Mouse (Mus musculus): ENCODE measurements around the gene Best3. TPM values are rescaled to one million over a fixed set of nuclear protein-coding genes. Genes with fewer than 3 reads are reported as not detected.

Best3 gene
- polyA plus RNA-seq, 1 experiment from 2014 or later, result 0.21 TPM

GRCm38 (mm10) chr10:116980273-116980672, 5.8 kb upstream of the Best3 start:
- WGBS, result 84% methylated on average over 4 of the region's 4 CpGs
- H3K4me1 ChIP-seq, result no peaks in the 10 kb centered on the region
- H3K9me3 ChIP-seq, result no peaks in the 10 kb centered on the region
- no peak overlapping the region for H3K4me3 ChIP-seq
- no peak for ATAC-seq (ENCODE audit: insufficient number of reproducible peaks, insufficient read depth, low FRiP score, low TSS enrichment, low read depth)
- no peaks in the 10 kb centered on the region for H3K36me3 ChIP-seq
- H3K4me2 ChIP-seq, result no peak overlapping the region
- no peaks in the 10 kb centered on the region for H3K27me3 ChIP-seq
- no peak overlapping the region for H3K27ac ChIP-seq
- H3K9ac ChIP-seq, result no peak overlapping the region

GRCm38 (mm10) chr10:116980888-116981287, 5.2 kb upstream of the Best3 start:
- no peaks in the 10 kb centered on the region for H3K9me3 ChIP-seq
- no peaks in the 10 kb centered on the region for H3K27me3 ChIP-seq
- no peak for ATAC-seq (ENCODE audit: insufficient number of reproducible peaks, insufficient read depth, low FRiP score, low TSS enrichment, low read depth)
- H3K36me3 ChIP-seq, result no peaks in the 10 kb centered on the region
- H3K4me2 ChIP-seq, result no peak overlapping the region
- no peak overlapping the region for H3K4me3 ChIP-seq
- H3K4me1 ChIP-seq, result no peaks in the 10 kb centered on the region
- H3K27ac ChIP-seq, result no peak overlapping the region
- WGBS, result 73% methylated on average over 3 of the region's 3 CpGs
- no peak overlapping the region for H3K9ac ChIP-seq

DNA sequence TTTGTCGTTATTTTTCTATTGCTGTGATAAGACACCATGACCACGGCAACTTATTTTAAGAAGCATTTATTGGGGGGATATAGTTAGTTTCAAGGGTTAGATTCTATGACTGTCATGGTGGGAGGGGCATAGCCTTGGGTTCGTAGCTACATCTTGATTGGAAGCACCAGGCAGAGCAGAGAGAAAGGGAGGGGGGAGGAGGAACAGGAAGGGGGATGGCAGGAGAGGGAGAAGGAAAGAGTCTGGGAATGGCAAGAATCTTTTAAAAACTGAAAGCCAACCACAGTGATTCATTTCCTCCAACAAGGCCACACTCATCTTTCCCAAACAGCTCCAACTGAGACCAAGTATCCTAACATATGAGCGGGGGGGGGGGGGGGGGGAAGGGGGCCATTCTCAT, 3.6 kb upstream of the Best3 start:
- H3K9me3 ChIP-seq, result no peaks in the 10 kb centered on the region
- WGBS, result 70% methylated on average over 3 of the region's 4 CpGs
- no peaks in the 10 kb centered on the region for H3K36me3 ChIP-seq
- H3K4me1 ChIP-seq, result 0 out of 2 replicates have a peak, but pooled peaks cover 4% of the 10 kb centered on the region
- H3K4me2 ChIP-seq, result no peak overlapping the region
- no peak overlapping the region for H3K9ac ChIP-seq
- no peaks in the 10 kb centered on the region for H3K27me3 ChIP-seq
- ATAC-seq (ENCODE audit: insufficient number of reproducible peaks, insufficient read depth, low FRiP score, low TSS enrichment, low read depth), result no peak
- H3K27ac ChIP-seq, result no peak overlapping the region
- H3K4me3 ChIP-seq, result no peak overlapping the region

DNA sequence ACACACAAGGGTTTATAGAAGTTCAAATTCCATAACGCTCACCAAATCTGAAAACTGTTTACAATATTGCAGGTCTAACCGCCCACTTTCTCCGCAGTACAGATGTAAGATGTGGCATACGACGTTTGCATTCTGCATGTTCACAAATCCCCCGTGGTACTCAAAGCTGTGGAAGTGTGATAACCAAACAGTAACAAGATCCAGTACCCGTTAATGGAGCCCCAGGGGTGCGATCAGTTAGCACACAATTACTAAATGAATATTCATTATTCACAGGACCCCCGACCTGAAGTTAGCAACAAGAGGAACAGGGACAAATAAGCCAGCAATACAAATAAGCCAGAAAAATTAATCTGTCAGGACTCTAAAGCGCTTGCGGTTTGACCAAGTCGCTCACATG, 1.3 kb upstream of the Best3 start:
- H3K4me3 ChIP-seq, result no peak overlapping the region
- H3K27me3 ChIP-seq, result no peaks in the 10 kb centered on the region
- 75% methylated on average over 12 of the region's 12 CpGs for WGBS
- ATAC-seq (ENCODE audit: insufficient number of reproducible peaks, insufficient read depth, low FRiP score, low TSS enrichment, low read depth), result no peak
- no peaks in the 10 kb centered on the region for H3K36me3 ChIP-seq
- no peak overlapping the region for H3K9ac ChIP-seq
- no peaks in the 10 kb centered on the region for H3K9me3 ChIP-seq
- no peak overlapping the region for H3K27ac ChIP-seq
- no peak overlapping the region for H3K4me2 ChIP-seq
- H3K4me1 ChIP-seq, result 0 out of 2 replicates have a peak, but pooled peaks cover 4% of the 10 kb centered on the region

- Histone ChIP-seq H3K27ac (no peak overlapping the region), H3K4me3 (no peak overlapping the region), H3K4me1 (0 out of 2 replicates have a peak, but pooled peaks cover 4% of the 10 kb centered on the region), H3K27me3 (no peaks in the 10 kb centered on the region), H3K36me3 (no peaks in the 10 kb centered on the region), H3K4me2 (no peak overlapping the region), H3K9me3 (no peaks in the 10 kb centered on the region), H3K9ac (no peak overlapping the region)
- no peak for ATAC-seq (ENCODE audit: insufficient number of reproducible peaks, insufficient read depth, low FRiP score, low TSS enrichment, low read depth)
- WGBS, result 84% methylated on average over 8 of the region's 8 CpGs
Measured at GRCm38 (mm10) chr10:116993971-116994370, 7.9 kb downstream of the Best3 start.

DNA sequence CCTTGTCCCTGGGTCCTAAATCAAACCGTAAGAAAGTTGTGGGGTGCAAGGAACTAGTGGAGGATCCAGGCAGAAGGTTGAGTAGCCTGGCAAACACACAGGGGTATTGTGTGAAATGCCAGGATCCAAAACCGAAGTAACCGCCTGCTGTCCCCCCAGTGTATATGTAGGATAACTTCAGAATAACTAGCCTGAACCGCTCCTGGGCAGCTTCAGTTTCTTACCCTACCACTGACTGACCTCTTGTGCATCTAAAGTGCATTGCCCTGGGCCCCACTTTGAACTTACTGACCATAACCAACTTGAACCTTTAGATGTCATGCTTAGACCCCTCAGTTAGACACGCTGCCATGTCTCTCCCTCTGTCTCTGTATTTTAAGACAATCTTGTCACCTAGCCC, 9.0 kb downstream of the Best3 start:
- WGBS, result 64% methylated on average over 5 of the region's 5 CpGs

GRCm38 (mm10) chr10:116995584-116996235, 9.6 kb downstream of the Best3 start:
- Histone ChIP-seq H3K9ac (no peak overlapping the region), H3K4me3 (no peak overlapping the region), H3K36me3 (no peaks in the 10 kb centered on the region), H3K4me2 (no peak overlapping the region), H3K27me3 (no peaks in the 10 kb centered on the region), H3K27ac (no peak overlapping the region), H3K9me3 (no peaks in the 10 kb centered on the region), H3K4me1 (0 out of 2 replicates have a peak, but pooled peaks cover 4% of the 10 kb centered on the region)
- 56% methylated on average over 6 of the region's 6 CpGs for WGBS
- ATAC-seq (ENCODE audit: insufficient number of reproducible peaks, insufficient read depth, low FRiP score, low TSS enrichment, low read depth), result no peak

More for the DNA sequence above, 9.0 kb downstream of the Best3 start:
- Histone ChIP-seq H3K4me1 (0 out of 2 replicates have a peak, but pooled peaks cover 4% of the 10 kb centered on the region), H3K9me3 (no peaks in the 10 kb centered on the region), H3K9ac (no peak overlapping the region), H3K4me2 (no peak overlapping the region), H3K36me3 (no peaks in the 10 kb centered on the region), H3K27me3 (no peaks in the 10 kb centered on the region), H3K4me3 (no peak overlapping the region), H3K27ac (no peak overlapping the region)
- ATAC-seq (ENCODE audit: insufficient number of reproducible peaks, insufficient read depth, low FRiP score, low TSS enrichment, low read depth), result no peak

GRCm38 (mm10) chr10:116996236-116996600, 10.1 kb downstream of the Best3 start:
- no peak overlapping the region for H3K4me2 ChIP-seq
- WGBS, result 70% methylated on average over 6 of the region's 6 CpGs
- ATAC-seq (ENCODE audit: insufficient number of reproducible peaks, insufficient read depth, low FRiP score, low TSS enrichment, low read depth), result no peak
- no peaks in the 10 kb centered on the region for H3K36me3 ChIP-seq
- H3K27ac ChIP-seq, result no peak overlapping the region
- H3K4me1 ChIP-seq, result 0 out of 2 replicates have a peak, but pooled peaks cover 4% of the 10 kb centered on the region
- H3K9ac ChIP-seq, result no peak overlapping the region
- H3K9me3 ChIP-seq, result no peaks in the 10 kb centered on the region
- no peak overlapping the region for H3K4me3 ChIP-seq
- H3K27me3 ChIP-seq, result no peaks in the 10 kb centered on the region

- Histone ChIP-seq H3K9me3 (no peaks in the 10 kb centered on the region), H3K9ac (no peak overlapping the region), H3K27me3 (no peaks in the 10 kb centered on the region), H3K4me2 (no peak overlapping the region), H3K4me3 (no peak overlapping the region), H3K36me3 (no peaks in the 10 kb centered on the region), H3K4me1 (0 out of 2 replicates have a peak, but pooled peaks cover 4% of the 10 kb centered on the region), H3K27ac (no peak overlapping the region)
- ATAC-seq (ENCODE audit: insufficient number of reproducible peaks, insufficient read depth, low FRiP score, low TSS enrichment, low read depth), result no peak
- 74% methylated on average over 17 of the region's 17 CpGs for WGBS
Measured at GRCm38 (mm10) chr10:116998716-116999455, 12.8 kb downstream of the Best3 start.

- Histone ChIP-seq H3K36me3 (no peaks in the 10 kb centered on the region), H3K4me1 (peaks cover 23% of the 10 kb centered on the region), H3K4me2 (no peak overlapping the region), H3K4me3 (no peak overlapping the region), H3K27me3 (no peaks in the 10 kb centered on the region; the same call in 1 of the 2 replicates), H3K9me3 (no peaks in the 10 kb centered on the region), H3K9ac (no peak overlapping the region), H3K27ac (no peak overlapping the region)
- 63% methylated on average over 12 of the region's 12 CpGs for WGBS
- ATAC-seq (ENCODE audit: insufficient number of reproducible peaks, insufficient read depth, low FRiP score, low TSS enrichment, low read depth), result no peak
Measured at GRCm38 (mm10) chr10:117000975-117001374, 14.9 kb downstream of the Best3 start.

DNA sequence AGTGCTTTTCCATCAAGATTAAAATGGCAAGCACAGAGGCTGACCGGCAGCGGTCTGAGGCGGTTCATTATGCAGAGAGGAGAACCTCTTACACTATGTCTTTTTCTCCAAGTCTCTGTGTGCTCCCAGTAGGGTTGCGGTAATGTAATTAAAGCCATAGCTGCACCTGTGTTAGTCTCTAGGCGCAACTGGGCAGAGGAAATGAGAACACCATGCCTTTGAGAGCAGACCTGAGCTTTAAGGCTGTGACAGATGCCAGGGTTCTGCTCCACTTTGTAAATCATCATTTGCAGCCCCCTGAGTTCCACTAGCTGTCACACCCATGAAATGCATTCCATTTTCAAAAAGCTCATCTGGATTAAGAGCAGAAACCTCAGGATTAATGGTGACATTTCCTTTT, 18.6 kb downstream of the Best3 start:
- Histone ChIP-seq H3K27me3 (no peaks in the 10 kb centered on the region; the same call in 1 of the 2 replicates), H3K4me2 (no peak overlapping the region), H3K9ac (no peak overlapping the region), H3K36me3 (no peaks in the 10 kb centered on the region), H3K4me3 (no peak overlapping the region), H3K9me3 (no peaks in the 10 kb centered on the region), H3K27ac (no peak overlapping the region), H3K4me1 (peaks cover 24% of the 10 kb centered on the region)
- 71% methylated on average over 5 of the region's 5 CpGs for WGBS
- no peak for ATAC-seq (ENCODE audit: insufficient number of reproducible peaks, insufficient read depth, low FRiP score, low TSS enrichment, low read depth)
